Mouse (Mus musculus) G1E (cell line): Measurements from ENCODE around the gene Gm17657. TPM values are rescaled to one million over a fixed set of nuclear protein-coding genes. Genes with fewer than 3 reads are reported as not detected.

ENCODE experiments used
- ATAC-seq: 2 replicates; pipeline ENCODE4 v1.8.0; 2016; ENCODE audit warnings: mild to moderate bottlenecking; ENCODE audit not compliant: insufficient number of reproducible peaks, poor library complexity, low FRiP score, severe bottlenecking; ENCODE audit errors: extremely low read depth
- DNase-seq: peaks from one replicate; pipeline ENCODE4 v3.0.0; 2012; ENCODE audit warnings: low spot score
- H3K27me3 ChIP-seq: 2 replicates; pipeline ENCODE4 v1.6.1; 2012; ENCODE audit warnings: mild to moderate bottlenecking, low read length, inconsistent platforms; ENCODE audit not compliant: insufficient read depth
- H3K36me3 ChIP-seq: replicated peaks from 2 replicates; pipeline ENCODE3; 2012; ENCODE audit warnings: mild to moderate bottlenecking, inconsistent platforms
- H3K4me1 ChIP-seq: 2 replicates; pipeline ENCODE4 v1.6.1; 2012; ENCODE audit warnings: low read depth, low read length, inconsistent platforms, mixed read lengths; ENCODE audit not compliant: insufficient read depth
- H3K4me3 ChIP-seq: 2 replicates; pipeline ENCODE4 v1.5.1; 2012; ENCODE audit warnings: low read depth, mild to moderate bottlenecking, inconsistent platforms, low read length, moderate library complexity, mixed read lengths
- H3K9me3 ChIP-seq: replicated peaks from 2 replicates; pipeline ENCODE4 v1.6.1; 2012; ENCODE audit warnings: inconsistent platforms
- CTCF ChIP-seq: IDR thresholded peaks from 2 replicates; pipeline ENCODE4 v1.5.1; 2012; ENCODE audit warnings: low read depth, low read length, inconsistent platforms, mixed read lengths
- GATA1 ChIP-seq: IDR thresholded peaks from 2 replicates; pipeline ENCODE4 v1.6.1; 2012; ENCODE audit warnings: borderline replicate concordance, low read length, inconsistent platforms, mixed read lengths
- GATA2 ChIP-seq: IDR thresholded peaks from 2 replicates; pipeline ENCODE4 v1.6.1; 2012; ENCODE audit warnings: low read depth, low read length, inconsistent platforms, borderline replicate concordance
- POLR2AphosphoS5 ChIP-seq: IDR thresholded peaks from 2 replicates; pipeline ENCODE4 v1.6.1; 2012; ENCODE audit warnings: low read depth, low read length, inconsistent platforms; ENCODE audit not compliant: insufficient replicate concordance
- TAL1 ChIP-seq: conservative IDR thresholded peaks from 2 replicates; pipeline ENCODE4 v1.6.1; 2012; ENCODE audit warnings: low read depth, low read length, inconsistent platforms, mixed read lengths
- polyA plus RNA-seq: library from polyadenylated mRNA; stranded (reverse); fragments of >175 nt; gene quantifications from 2 replicates; pipeline ENCODE4 v1.2.3, GENCODE M21; 2012
- total RNA-seq, 2 experiments: library from RNA; stranded (forward) in 1 of 2; stranded (reverse) in 1 of 2; fragments of 200-1000 nt in 1 of 2; fragments of >200 nt in 1 of 2; fragmentation: Nextera tagmentation in 1 of 2; gene quantifications; 2 replicates each; pipeline ENCODE4 v1.2.3; 2014 to 2017

Gm17657 gene
- total and polyA plus RNA-seq, 3 experiments, result 0.11 TPM; not detected in 2

GRCm38 (mm10) chr17:29494732-29495076 lies 54.7 kb downstream of the Gm17657 start:
- TF ChIP-seq GATA2 (no peak), POLR2AphosphoS5 (0 out of 2 replicates have a peak, but pooled peaks have one; percentile 57)
- Histone ChIP-seq H3K9me3 (no peaks in the 10 kb centered on the region), H3K36me3 (peaks cover 46% of the 10 kb centered on the region), H3K27me3 (no peaks in the 10 kb centered on the region), H3K4me1 (peaks cover 45% of the 10 kb centered on the region), H3K4me3 (peak overlapping the region; percentile 99)
- no peak for ATAC-seq
- no peak for DNase-seq

- no peak for DNase-seq
- H3K27me3 ChIP-seq, result no peaks in the 10 kb centered on the region
- H3K36me3 ChIP-seq, result peaks cover 46% of the 10 kb centered on the region
- H3K4me1 ChIP-seq, result peaks cover 45% of the 10 kb centered on the region
- peak overlapping the region; percentile 99 for H3K4me3 ChIP-seq
- TF ChIP-seq GATA2, result no peak
- no peak for TF ChIP-seq POLR2AphosphoS5
- TF ChIP-seq GATA1, result no peak
- no peak for TF ChIP-seq CTCF
- no peak for TF ChIP-seq TAL1
- ATAC-seq, result no peak
- no peaks in the 10 kb centered on the region for H3K9me3 ChIP-seq
Measured at GRCm38 (mm10) chr17:29494062-29494731, 55.2 kb downstream of the Gm17657 start.

GRCm38 (mm10) chr17:29493461-29493980 lies 55.9 kb downstream of the Gm17657 start:
- Histone ChIP-seq H3K4me1 (peaks cover 48% of the 10 kb centered on the region), H3K27me3 (no peaks in the 10 kb centered on the region), H3K36me3 (peaks cover 46% of the 10 kb centered on the region), H3K9me3 (no peaks in the 10 kb centered on the region), H3K4me3 (peak overlapping the region; percentile 99)
- TF ChIP-seq CTCF (no peak), GATA2 (no peak), TAL1 (no peak), GATA1 (no peak), POLR2AphosphoS5 (no peak)
- no peak for DNase-seq
- no peak for ATAC-seq

- peaks cover 48% of the 10 kb centered on the region for H3K4me1 ChIP-seq
- peak overlapping the region; percentile 99 for H3K4me3 ChIP-seq
- TF ChIP-seq GATA2 (no peak), CTCF (peak; percentile 26; the same call in 1 of the 2 replicates)
- H3K36me3 ChIP-seq, result peaks cover 46% of the 10 kb centered on the region
- H3K27me3 ChIP-seq, result no peaks in the 10 kb centered on the region
- no peak for DNase-seq
- H3K9me3 ChIP-seq, result no peaks in the 10 kb centered on the region
- ATAC-seq, result peak; percentile 17; the same call in 1 of the 2 replicates
Measured at GRCm38 (mm10) chr17:29492269-29493191, 56.9 kb downstream of the Gm17657 start.

GRCm38 (mm10) chr17:29491591-29492268 lies 57.7 kb downstream of the Gm17657 start:
- H3K36me3 ChIP-seq, result peaks cover 42% of the 10 kb centered on the region
- TF ChIP-seq GATA1 (no peak), GATA2 (no peak), POLR2AphosphoS5 (no peak)
- DNase-seq, result no peak
- peaks cover 48% of the 10 kb centered on the region for H3K4me1 ChIP-seq
- peak overlapping the region; percentile 99 for H3K4me3 ChIP-seq
- no peak for ATAC-seq
- no peaks in the 10 kb centered on the region for H3K9me3 ChIP-seq
- H3K27me3 ChIP-seq, result no peaks in the 10 kb centered on the region
